Mouse (Mus musculus) heart, postnatal 0 days (tissue): ENCODE results near the gene H2afv.
A peak's percentile ranks its signal among the peaks of the same experiment; 100 is the strongest.

Experiments
- CTCF ChIP-seq: IDR thresholded peaks from 2 replicates; pipeline ENCODE4 v1.5.1; 2016; ENCODE audit warnings: antibody characterized with exemption, control low read depth, low read depth
- EP300 ChIP-seq: IDR thresholded peaks from 2 replicates; pipeline ENCODE4 v1.6.1; 2016; ENCODE audit warnings: antibody characterized with exemption, low read depth

DNA sequence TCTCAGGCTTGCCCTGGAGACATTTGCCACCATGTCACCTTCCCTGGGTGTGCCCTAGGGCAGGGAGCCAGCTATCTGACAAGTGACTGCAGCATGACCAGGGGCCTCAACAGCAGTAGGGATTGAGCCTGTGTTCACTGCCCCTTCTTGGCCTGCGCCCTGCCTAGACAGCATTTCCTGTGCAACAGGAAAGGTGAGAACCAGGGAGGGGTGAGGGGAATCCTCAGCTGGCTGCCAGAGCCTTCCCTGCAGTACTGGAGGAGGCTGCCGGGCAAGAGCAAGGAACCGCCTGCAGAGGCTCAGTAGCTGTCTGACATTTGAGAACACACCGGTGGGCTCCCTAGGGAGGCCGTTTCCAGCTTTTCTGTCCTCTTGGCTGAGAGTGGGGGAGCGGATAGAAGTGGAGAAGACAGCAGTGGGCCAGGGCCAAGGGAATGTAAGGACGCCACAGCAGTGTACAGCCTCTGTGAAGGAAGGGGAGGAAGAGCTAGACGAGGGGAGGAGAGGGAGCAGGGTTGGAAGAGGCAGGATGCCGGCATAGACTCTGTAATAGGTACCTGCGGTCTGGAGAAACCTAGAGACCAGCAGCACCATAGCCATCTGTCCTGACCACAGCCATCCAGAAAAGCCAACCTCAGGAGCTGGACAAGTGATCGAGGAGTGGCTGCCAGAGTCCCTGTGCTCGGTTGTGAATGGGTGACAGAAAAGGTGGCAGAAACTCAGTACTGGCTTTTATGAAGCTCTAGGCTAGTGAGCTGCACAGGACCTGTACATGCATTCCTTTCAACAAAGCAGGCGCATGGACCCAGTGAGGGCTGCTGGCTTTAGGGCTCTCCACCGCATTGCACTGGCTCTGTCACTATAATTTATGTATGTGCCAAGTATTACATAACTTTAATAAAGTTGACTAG is 37.7 kb downstream of the H2afv start:
- TF ChIP-seq EP300, result peak; percentile 73; the same call in 1 of the 2 replicates
- no peak for TF ChIP-seq CTCF
